Mouse (Mus musculus) embryonic facial prominence, embryonic 15.5 days (tissue): ENCODE measurements around the gene Gpr27. TPM values are rescaled to one million over a fixed set of nuclear protein-coding genes. Genes with fewer than 3 reads are reported as not detected.

ENCODE experiments used
- ATAC-seq: fragments of 200-750 bp; cut with Nextera tagmentation; 2 replicates; pipeline ENCODE4 v1.8.0; 2017; ENCODE audit warnings: low read depth, moderate TSS enrichment; ENCODE audit not compliant: insufficient number of reproducible peaks, low FRiP score, low TSS enrichment
- H3K27ac ChIP-seq: fragments of 300-500 bp; sonication (generic); replicated peaks from 2 replicates; pipeline ENCODE4 v1.5.1; 2015; ENCODE audit warnings: mild to moderate bottlenecking, inconsistent platforms
- H3K27me3 ChIP-seq: fragments of 300-500 bp; sonication (generic); 2 replicates; pipeline ENCODE4 v1.6.1; 2015; ENCODE audit warnings: inconsistent platforms
- H3K36me3 ChIP-seq: fragments of 300-500 bp; sonication (generic); 2 replicates; pipeline ENCODE4 v1.6.1; 2015; ENCODE audit warnings: mild to moderate bottlenecking, inconsistent platforms
- H3K4me1 ChIP-seq: fragments of 300-500 bp; sonication (generic); 2 replicates; pipeline ENCODE4 v1.6.1; 2015; ENCODE audit warnings: inconsistent platforms
- H3K4me2 ChIP-seq: fragments of 300-500 bp; sonication (generic); replicated peaks from 2 replicates; pipeline ENCODE4 v1.6.1; 2015; ENCODE audit warnings: mild to moderate bottlenecking, inconsistent platforms
- H3K4me3 ChIP-seq: fragments of 300-500 bp; sonication (generic); replicated peaks from 2 replicates; pipeline ENCODE4 v1.5.1; 2015; ENCODE audit warnings: mild to moderate bottlenecking, inconsistent platforms
- H3K9ac ChIP-seq: fragments of 300-500 bp; sonication (generic); 2 replicates; pipeline ENCODE4 v1.6.1; 2015; ENCODE audit warnings: inconsistent platforms
- H3K9me3 ChIP-seq: fragments of 300-500 bp; sonication (generic); replicated peaks from 2 replicates; pipeline ENCODE4 v1.6.1; 2016; ENCODE audit warnings: inconsistent platforms
- WGBS: fragments of 180-500 bp; shearing (Covaris S2); methylation state at CpG from one replicate; pipeline ENCODE4 v1.1.7; 2015; 5-methylcytosine and 5-hydroxymethylcytosine counted together
- polyA plus RNA-seq: library from polyadenylated mRNA; unstranded; fragments of >200 nt; fragmentation: Nextera tagmentation; extraction: Ambion mirVana; gene quantifications from 2 replicates; pipeline ENCODE4 v1.2.1, GENCODE M21; 2015

Gene Gpr27
- 7.0 and 7.5 TPM in 2 replicates for polyA plus RNA-seq

- no peaks in the 10 kb centered on the region for H3K36me3 ChIP-seq
- WGBS = under 1% methylated on average over 99 of the region's 112 CpGs
- H3K4me1 ChIP-seq = peaks cover 22% of the 10 kb centered on the region
- peak within 1 kb of the TSS; percentile 76 for H3K4me3 ChIP-seq
- peak within 1 kb of the TSS; percentile 71; the same call in 1 of the 2 replicates for H3K27ac ChIP-seq
- H3K9ac ChIP-seq = peak within 1 kb of the TSS; percentile 53
- ATAC-seq = peak; percentile 75
- H3K9me3 ChIP-seq = no peaks in the 10 kb centered on the region
- peaks cover 47% of the 10 kb centered on the region for H3K27me3 ChIP-seq
- peak within 1 kb of the TSS; percentile 92 for H3K4me2 ChIP-seq
These were observed at the start of gene Gpr27 for GRCm38 (mm10) chr6:99692206-99692915. TSS of gene Gpr27 (plus strand) at chr6:99692679.

- Histone ChIP-seq H3K4me1 (no peaks in the 10 kb centered on the region), H3K4me3 (no peak overlapping the region), H3K4me2 (no peak overlapping the region), H3K27me3 (no peaks in the 10 kb centered on the region), H3K27ac (no peak overlapping the region), H3K36me3 (peaks cover 4% of the 10 kb centered on the region), H3K9me3 (no peaks in the 10 kb centered on the region), H3K9ac (no peak overlapping the region)
- no peak for ATAC-seq
- WGBS = 52% methylated on average over 10 of the region's 10 CpGs
These were observed 48.9 kb upstream of the Gpr27 start for GRCm38 (mm10) chr6:99643439-99644199.

- no peak for ATAC-seq
- Histone ChIP-seq H3K4me1 (no peaks in the 10 kb centered on the region), H3K4me3 (no peak overlapping the region), H3K9ac (no peak overlapping the region), H3K36me3 (peaks cover 2% of the 10 kb centered on the region), H3K27ac (no peak overlapping the region), H3K9me3 (no peaks in the 10 kb centered on the region), H3K27me3 (no peaks in the 10 kb centered on the region), H3K4me2 (no peak overlapping the region)
- 88% methylated on average over 5 of the region's 5 CpGs for WGBS
These were observed 48.1 kb upstream of the Gpr27 start for GRCm38 (mm10) chr6:99644386-99644785.

GRCm38 (mm10) chr6:99644876-99645275, 47.6 kb upstream of the Gpr27 start:
- Histone ChIP-seq H3K9ac (no peak overlapping the region), H3K36me3 (no peaks in the 10 kb centered on the region; the same call in 1 of the 2 replicates), H3K27ac (no peak overlapping the region), H3K4me1 (no peaks in the 10 kb centered on the region), H3K4me3 (no peak overlapping the region), H3K4me2 (no peak overlapping the region), H3K9me3 (no peaks in the 10 kb centered on the region), H3K27me3 (no peaks in the 10 kb centered on the region)
- no peak for ATAC-seq
- 80% methylated on average over 5 of the region's 5 CpGs for WGBS

- 69% methylated on average over 10 of the region's 10 CpGs for WGBS
- H3K9ac ChIP-seq = no peak overlapping the region
- H3K9me3 ChIP-seq = no peaks in the 10 kb centered on the region
- H3K4me1 ChIP-seq = no peaks in the 10 kb centered on the region
- H3K36me3 ChIP-seq = no peaks in the 10 kb centered on the region
- H3K4me3 ChIP-seq = no peak overlapping the region
- H3K4me2 ChIP-seq = no peak overlapping the region
- no peak overlapping the region for H3K27ac ChIP-seq
- H3K27me3 ChIP-seq = no peaks in the 10 kb centered on the region
- ATAC-seq = no peak
These were observed 46.1 kb upstream of the Gpr27 start for GRCm38 (mm10) chr6:99646344-99646743.

- H3K4me2 ChIP-seq = no peak overlapping the region
- no peak overlapping the region for H3K27ac ChIP-seq
- H3K36me3 ChIP-seq = no peaks in the 10 kb centered on the region
- ATAC-seq = no peak
- no peaks in the 10 kb centered on the region for H3K27me3 ChIP-seq
- no peak overlapping the region for H3K9ac ChIP-seq
- WGBS = 68% methylated on average over 2 of the region's 2 CpGs
- H3K9me3 ChIP-seq = no peaks in the 10 kb centered on the region
- H3K4me3 ChIP-seq = no peak overlapping the region
- H3K4me1 ChIP-seq = no peaks in the 10 kb centered on the region
These were observed 43.2 kb upstream of the Gpr27 start for GRCm38 (mm10) chr6:99649307-99649706.

DNA sequence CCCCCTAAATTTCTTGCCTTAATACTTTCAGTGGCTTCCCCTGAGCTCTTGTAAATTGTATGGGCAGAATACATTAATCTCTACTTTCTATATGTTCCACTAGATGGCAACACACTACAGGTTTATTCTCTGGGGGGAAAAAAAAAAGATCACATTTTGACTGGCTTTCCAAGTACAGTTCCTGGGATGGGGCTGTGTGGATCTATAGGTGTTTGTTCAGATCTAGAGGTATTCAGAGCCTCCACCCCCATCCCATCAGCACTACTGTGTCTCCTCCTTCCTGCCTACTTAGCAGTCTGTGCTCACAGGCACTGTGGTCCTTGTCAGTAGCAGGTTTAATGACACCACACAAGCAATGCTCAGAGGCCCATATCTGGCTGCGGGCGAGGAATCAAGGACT, 40.1 kb upstream of the Gpr27 start:
- Histone ChIP-seq H3K36me3 (no peaks in the 10 kb centered on the region), H3K9me3 (no peaks in the 10 kb centered on the region), H3K9ac (no peak overlapping the region), H3K27me3 (no peaks in the 10 kb centered on the region), H3K4me3 (no peak overlapping the region), H3K27ac (no peak overlapping the region), H3K4me2 (no peak overlapping the region), H3K4me1 (no peaks in the 10 kb centered on the region)
- no peak for ATAC-seq
- WGBS = 82% methylated on average over 2 of the region's 2 CpGs

DNA sequence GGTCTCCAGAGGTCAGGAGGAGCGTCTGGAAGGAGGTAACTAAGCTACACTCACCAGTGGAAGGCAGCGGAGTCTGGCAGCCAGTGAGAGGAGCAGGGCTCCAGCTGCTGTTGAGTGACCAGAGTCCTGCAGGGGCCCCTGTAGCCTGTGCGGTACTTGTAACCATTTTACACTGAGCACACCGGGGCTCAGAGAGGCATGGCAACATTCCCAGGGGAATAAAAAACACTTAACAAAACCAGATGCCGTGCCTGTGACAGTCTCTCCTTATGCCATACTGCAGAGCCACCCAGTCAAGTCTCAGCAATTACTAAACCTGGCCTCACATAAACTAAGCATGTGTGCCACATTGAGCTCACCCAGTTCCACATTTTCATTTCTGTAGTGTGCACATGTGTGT, 38.1 kb upstream of the Gpr27 start:
- Histone ChIP-seq H3K9me3 (no peaks in the 10 kb centered on the region), H3K4me3 (no peak overlapping the region), H3K27me3 (no peaks in the 10 kb centered on the region), H3K36me3 (no peaks in the 10 kb centered on the region), H3K9ac (no peak overlapping the region), H3K4me1 (no peaks in the 10 kb centered on the region), H3K4me2 (no peak overlapping the region), H3K27ac (no peak overlapping the region)
- ATAC-seq = no peak
- 46% methylated on average over 5 of the region's 5 CpGs for WGBS

GRCm38 (mm10) chr6:99655488-99655887, 37.0 kb upstream of the Gpr27 start:
- Histone ChIP-seq H3K27me3 (no peaks in the 10 kb centered on the region), H3K4me3 (no peak overlapping the region), H3K4me1 (0 out of 2 replicates have a peak, but pooled peaks cover 4% of the 10 kb centered on the region), H3K9ac (no peak overlapping the region), H3K4me2 (no peak overlapping the region), H3K9me3 (no peaks in the 10 kb centered on the region), H3K27ac (no peak overlapping the region), H3K36me3 (no peaks in the 10 kb centered on the region)
- 51% methylated on average over 7 of the region's 7 CpGs for WGBS
- ATAC-seq = no peak

DNA sequence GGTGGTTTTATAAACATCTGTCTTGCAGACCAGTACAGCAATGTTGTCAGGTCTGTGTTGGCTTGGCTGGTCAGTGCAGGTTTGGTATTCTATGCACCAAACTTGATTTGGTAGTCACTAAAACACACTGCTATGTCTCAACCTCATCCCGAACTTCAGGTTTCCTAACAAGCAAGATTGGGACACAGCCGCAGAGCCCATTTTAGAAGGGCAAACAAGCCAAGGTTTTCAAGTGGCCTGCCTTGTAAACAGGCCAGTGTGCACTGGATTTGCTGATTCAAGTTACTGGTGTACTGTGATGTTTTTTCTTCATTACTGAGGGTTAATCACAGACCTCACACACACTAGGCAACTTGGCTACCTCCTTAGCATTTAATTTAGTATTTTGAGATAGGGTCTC, 36.4 kb upstream of the Gpr27 start:
- 86% methylated on average over 2 of the region's 2 CpGs for WGBS
- 0 out of 2 replicates have a peak, but pooled peaks cover 9% of the 10 kb centered on the region for H3K4me1 ChIP-seq
- no peak overlapping the region for H3K27ac ChIP-seq
- no peak overlapping the region for H3K4me3 ChIP-seq
- H3K36me3 ChIP-seq = no peaks in the 10 kb centered on the region
- ATAC-seq = no peak
- no peak overlapping the region for H3K4me2 ChIP-seq
- H3K9me3 ChIP-seq = no peaks in the 10 kb centered on the region
- H3K9ac ChIP-seq = no peak overlapping the region
- no peaks in the 10 kb centered on the region for H3K27me3 ChIP-seq

DNA sequence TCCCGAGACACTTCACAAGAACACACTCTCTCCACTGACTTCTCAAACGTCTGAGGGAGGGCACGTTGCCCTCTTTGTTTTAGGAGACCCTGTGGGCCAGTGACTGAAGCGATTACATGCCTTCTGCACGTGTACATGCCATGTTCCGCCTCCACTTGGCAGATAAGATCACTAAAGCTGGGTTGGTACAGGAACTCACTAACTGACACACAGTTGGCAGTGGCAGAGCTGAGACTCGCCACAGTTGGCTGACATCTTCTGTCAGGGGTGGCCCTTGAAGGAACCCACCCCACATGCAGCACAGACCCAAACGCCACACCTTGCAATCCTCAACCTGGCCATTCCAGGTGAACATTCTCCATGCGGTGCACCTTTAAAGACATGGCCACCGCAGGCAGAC, 33.9 kb upstream of the Gpr27 start:
- Histone ChIP-seq H3K36me3 (no peaks in the 10 kb centered on the region), H3K4me1 (0 out of 2 replicates have a peak, but pooled peaks cover 9% of the 10 kb centered on the region), H3K27ac (no peak overlapping the region), H3K27me3 (no peaks in the 10 kb centered on the region), H3K4me3 (no peak overlapping the region), H3K9ac (no peak overlapping the region), H3K4me2 (no peak overlapping the region), H3K9me3 (no peaks in the 10 kb centered on the region)
- no peak for ATAC-seq
- WGBS = 76% methylated on average over 10 of the region's 10 CpGs
